ENCODE assay signal across 12 mouse cellular contexts in genomic region chr7:68062849-68063208, GRCm38 (mm10).
DNase-seq lines count a peak whose midpoint lies in the region; ATAC-seq and TF ChIP-seq lines count a peak whose summit lies in the region.
"Had no signal": no experiment of that assay in that cellular context is flagged by ENCODE, and none has a peak within 500 bp of the region (broad histone marks: within the 10 kb centered on the region; RNA-seq: fewer than 3 reads in every experiment).

No protein-coding gene starts in this region.

- H3K4me2 ChIP-seq in forebrain, postnatal 0 days (ENCODE audit: low read depth), result no peak overlapping the region
- no peak overlapping the region for H3K4me2 ChIP-seq in forebrain, embryonic 12.5 days
- H3K4me2 ChIP-seq in limb, embryonic 12.5 days, result no peak overlapping the region

- no peak overlapping the region for H3K9ac ChIP-seq in forebrain, postnatal 0 days
- H3K9ac ChIP-seq in forebrain, embryonic 12.5 days, result no peak overlapping the region
- no peak overlapping the region for H3K9ac ChIP-seq in limb, embryonic 12.5 days (replicated peaks)

- H3K27ac ChIP-seq in forebrain, postnatal 0 days (ENCODE audit: low read depth, low read length), result no peak overlapping the region
- no peak overlapping the region for H3K27ac ChIP-seq in forebrain, embryonic 12.5 days
- H3K27ac ChIP-seq in limb, embryonic 12.5 days, result peak overlapping the region; percentile 12; the same call in 1 of the 2 replicates
- H3K27ac ChIP-seq: macrophage had no signal

- no peak for DNase-seq in forebrain, postnatal 0 days
- DNase-seq in ovary, adult 18-20 months (ENCODE audit: low spot score), result peak; percentile 67
- DNase-seq in ovary, postnatal 10 days (ENCODE audit: low spot score), result no peak
- peak; percentile 43 for DNase-seq in thymus, postnatal 14 days
- no peak for DNase-seq in embryo, embryonic 11 days
- DNase-seq in layer of hippocampus, postnatal 36 days, result no peak
- DNase-seq: cerebellum, postnatal 14 days; kidney, postnatal 36 days had no signal

- ATAC-seq in forebrain, postnatal 0 days, result 0 out of 2 replicates have a peak, but pooled peaks have one; percentile 34
- no peak for ATAC-seq in forebrain, embryonic 12.5 days (ENCODE audit: low FRiP score)
- no peak for ATAC-seq in limb, embryonic 12.5 days (ENCODE audit: insufficient number of reproducible peaks, insufficient read depth, low FRiP score, low TSS enrichment, low read depth)
- ATAC-seq: forebrain, embryonic 14.5 days had no signal

- WGBS in forebrain, postnatal 0 days, result 16% methylated on average over 5 of the region's 5 CpGs
- 32% methylated on average over 5 of the region's 5 CpGs for WGBS in forebrain, embryonic 12.5 days
- WGBS in limb, embryonic 12.5 days, result 51% methylated on average over 5 of the region's 5 CpGs

- no peak for TF ChIP-seq CTCF in forebrain, postnatal 0 days (IDR thresholded peaks at IDR 0.05; ENCODE audit: low read depth)

- peaks cover 4% of the 10 kb centered on the region; the same call in 1 of the 2 replicates for H3K4me1 ChIP-seq in forebrain, postnatal 0 days (ENCODE audit: insufficient read depth)
- H3K4me1 ChIP-seq in forebrain, embryonic 12.5 days, result peaks cover 35% of the 10 kb centered on the region
- peaks cover 61% of the 10 kb centered on the region for H3K4me1 ChIP-seq in limb, embryonic 12.5 days (replicated peaks)

- no peaks in the 10 kb centered on the region for H3K9me3 ChIP-seq in forebrain, postnatal 0 days (ENCODE audit: low read length)
- no peaks in the 10 kb centered on the region for H3K9me3 ChIP-seq in forebrain, embryonic 12.5 days
- no peaks in the 10 kb centered on the region for H3K9me3 ChIP-seq in limb, embryonic 12.5 days

- no peaks in the 10 kb centered on the region for H3K36me3 ChIP-seq in forebrain, postnatal 0 days (ENCODE audit: insufficient read depth)
- H3K36me3 ChIP-seq in forebrain, embryonic 12.5 days (replicated peaks), result no peaks in the 10 kb centered on the region
- no peaks in the 10 kb centered on the region for H3K36me3 ChIP-seq in limb, embryonic 12.5 days

- H3K27me3 ChIP-seq in forebrain, postnatal 0 days (ENCODE audit: insufficient read depth, low read length), result no peaks in the 10 kb centered on the region
- no peaks in the 10 kb centered on the region for H3K27me3 ChIP-seq in forebrain, embryonic 12.5 days
- H3K27me3 ChIP-seq in limb, embryonic 12.5 days, result no peaks in the 10 kb centered on the region

- H3K4me3 ChIP-seq in forebrain, postnatal 0 days (ENCODE audit: low read depth, low read length), result no peak overlapping the region
- H3K4me3 ChIP-seq in forebrain, embryonic 12.5 days (replicated peaks), result no peak overlapping the region
- H3K4me3 ChIP-seq in limb, embryonic 12.5 days (replicated peaks), result no peak overlapping the region

Comparison
In these comparisons a context has a peak if more than half of its experiments do, and no peak if none do; other contexts are left out.
1. DNase-seq: peak in ovary, adult 18-20 months (single experiment) and thymus, postnatal 14 days (single experiment); none in forebrain, postnatal 0 days (single experiment), ovary, postnatal 10 days (single experiment), embryo, embryonic 11 days (single experiment) and layer of hippocampus, postnatal 36 days (0 of 2).